Mouse (Mus musculus) T-cell, adult 66 days (primary cell): ENCODE measurements around the gene Knstrn. TPM values are rescaled to one million over a fixed set of nuclear protein-coding genes. Genes with fewer than 3 reads are reported as not detected.

ENCODE experiments used
- total RNA-seq, 2 experiments: library from RNA; stranded (reverse); gene quantifications; 3 replicates in 1 of 2; 4 replicates in 1 of 2; pipeline ENCODE4 v1.2.4; 2023

The Knstrn gene
- total RNA-seq: 10 to 100 TPM; 10.2 to 13.4 TPM

GRCm38 (mm10) chr2:118813981-118814836, at the start of gene Knstrn:
Gene Knstrn, plus strand, starts transcription at chr2:118814003.

GRCm38 (mm10) chr2:118772158-118772874, 41.5 kb upstream of the Knstrn start, which contains the start of gene Phgr1:
Gene Phgr1, plus strand, starts transcription at chr2:118772769.

DNA sequence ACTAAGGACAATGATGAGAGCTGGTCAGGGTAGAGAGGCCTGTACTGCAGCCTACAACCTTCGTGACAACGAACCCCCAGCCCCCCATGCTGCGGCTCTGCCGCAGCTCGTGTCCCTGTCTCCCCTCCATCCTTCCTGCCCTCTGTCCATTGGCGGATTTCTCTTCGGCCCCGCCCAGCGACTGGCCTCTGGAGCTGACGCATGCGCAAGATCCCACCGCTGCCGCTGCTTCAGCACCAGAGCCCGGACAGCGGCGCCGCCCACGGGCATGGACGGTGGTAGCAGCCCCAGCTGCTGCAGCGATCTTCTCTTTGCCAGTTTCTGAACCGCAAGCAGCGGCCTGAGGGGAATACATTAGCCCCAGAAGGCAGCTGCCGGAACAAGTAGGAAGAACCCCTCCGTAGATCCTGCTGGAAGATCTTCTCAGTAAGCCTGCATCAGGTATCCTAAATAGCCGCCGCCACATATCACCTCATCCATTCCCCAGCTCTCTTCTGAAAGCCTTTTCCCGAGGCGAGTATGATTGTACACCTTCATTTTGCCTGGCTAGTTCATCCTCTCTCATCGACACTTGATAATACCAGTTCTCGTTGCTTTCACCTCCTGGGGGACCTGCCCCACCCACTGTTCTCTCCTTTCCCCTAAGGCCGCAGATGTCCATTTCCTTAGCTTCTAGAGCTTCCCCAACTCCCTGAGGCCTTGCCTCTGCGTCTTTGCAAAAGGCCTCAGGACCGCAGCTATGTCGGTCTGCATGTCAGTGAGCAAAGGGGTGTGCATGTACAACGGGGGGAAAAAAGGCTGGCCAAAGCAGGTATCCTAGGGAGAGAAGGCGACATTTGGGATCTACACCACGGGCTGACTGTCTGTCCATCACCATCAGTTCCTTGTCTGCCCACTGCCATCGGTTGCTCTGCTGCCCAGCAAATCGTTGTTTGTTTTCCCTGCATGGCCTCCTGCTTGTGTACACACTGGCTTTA, 34.0 kb upstream of the Knstrn start, which contains the start of gene Disp2:
Gene Disp2, plus strand, starts transcription at position 216 of the 977 bp plus-strand sequence.

DNA sequence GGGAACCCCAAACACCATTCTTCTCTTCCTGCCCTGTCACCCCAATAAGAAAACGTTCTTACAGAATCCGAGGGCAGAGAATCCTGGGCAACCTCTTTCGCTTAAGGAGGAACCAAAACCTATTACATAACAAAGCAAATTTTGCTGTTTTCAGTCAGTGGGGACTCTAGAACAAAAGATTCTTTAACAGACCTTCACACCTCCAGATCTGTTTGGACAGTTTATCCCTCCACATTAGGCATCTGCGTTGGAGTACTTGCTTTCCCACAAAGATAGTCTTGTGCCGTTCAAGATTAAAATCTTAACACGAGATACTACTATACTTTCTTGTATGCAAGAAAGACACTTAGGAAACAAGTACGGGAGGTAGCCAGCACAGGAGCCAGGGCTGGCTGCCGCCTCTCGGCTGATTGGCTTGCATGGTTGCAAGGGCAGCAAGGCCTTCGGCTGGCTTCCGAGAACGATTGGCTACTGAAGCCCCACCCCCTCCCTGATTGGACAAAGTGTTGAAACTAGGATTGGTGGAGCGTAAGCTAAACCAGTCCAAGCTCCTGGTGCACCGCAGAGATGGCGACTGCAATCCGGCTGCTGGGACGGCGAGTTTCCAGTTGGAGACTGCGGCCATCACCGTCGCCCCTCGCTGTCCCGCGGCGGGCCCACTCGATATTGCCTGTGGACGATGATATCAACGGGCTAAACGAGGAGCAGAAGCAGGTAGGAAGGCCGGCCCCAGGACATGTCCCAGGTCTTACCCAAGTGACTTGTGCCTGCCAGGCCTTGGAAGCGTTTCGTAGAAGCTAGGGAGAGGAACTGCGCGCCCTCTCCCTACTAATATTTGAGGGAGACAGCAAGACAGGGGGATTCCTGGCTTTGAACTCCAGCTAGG, 47.9 kb downstream of the Knstrn start, which contains the start of gene Ivd:
Gene Ivd, plus strand, starts transcription at position 501 of the 886 bp plus-strand sequence.

GRCm38 (mm10) chr2:118899981-118900825, 86.4 kb downstream of the Knstrn start, which contains the start of gene Bahd1:
Gene Bahd1, plus strand, starts transcription at chr2:118900377.

Other genes starting within 250 kb of the Knstrn start
- gene Bub1b, start 215.8 kb upstream of the Knstrn start, total RNA-seq: 1 to 10 TPM; 2.3 to 7.1 TPM
- gene Pak6, start 150.7 kb upstream of the Knstrn start, total RNA-seq: 1 to 10 TPM in 1 of 2 experiments, under 1 TPM in 1; 0.89 to 1.3 TPM
- 1 to 10 TPM; 2.3 to 3.1 TPM for gene Ankrd63, start 110.0 kb upstream of the Knstrn start, total RNA-seq
- 100 to 1,000 TPM; 113 to 119 TPM for gene Plcb2, start 85.6 kb upstream of the Knstrn start, total RNA-seq
- gene Inafm2, start 68.2 kb upstream of the Knstrn start, total RNA-seq: 10 to 100 TPM; 26.4 to 31.1 TPM
- not detected for gene Ccdc9b, start 51.3 kb upstream of the Knstrn start, total RNA-seq
- not detected for gene Phgr1, start 41.2 kb upstream of the Knstrn start, total RNA-seq
- not detected for gene Disp2, start 34.3 kb upstream of the Knstrn start, total RNA-seq
- gene Ivd, start 48.0 kb downstream of the Knstrn start, total RNA-seq: 10 to 100 TPM; 70.0 to 75.2 TPM
- gene Bahd1, start 86.4 kb downstream of the Knstrn start, total RNA-seq: 10 to 100 TPM; 35.1 to 39.8 TPM
- 1 to 10 TPM; 4.1 to 5.5 TPM for gene Chst14, start 112.5 kb downstream of the Knstrn start, total RNA-seq
- 10 to 100 TPM; 12.8 to 13.5 TPM for gene Ccdc32, start 215.4 kb downstream of the Knstrn start, total RNA-seq
- gene Rpusd2, start 220.8 kb downstream of the Knstrn start, total RNA-seq: 10 to 100 TPM; 20.5 to 20.9 TPM
- gene Knl1, start 233.1 kb downstream of the Knstrn start, total RNA-seq: 1 to 10 TPM; 1.5 to 2.9 TPM